In the genomic region with DNA sequence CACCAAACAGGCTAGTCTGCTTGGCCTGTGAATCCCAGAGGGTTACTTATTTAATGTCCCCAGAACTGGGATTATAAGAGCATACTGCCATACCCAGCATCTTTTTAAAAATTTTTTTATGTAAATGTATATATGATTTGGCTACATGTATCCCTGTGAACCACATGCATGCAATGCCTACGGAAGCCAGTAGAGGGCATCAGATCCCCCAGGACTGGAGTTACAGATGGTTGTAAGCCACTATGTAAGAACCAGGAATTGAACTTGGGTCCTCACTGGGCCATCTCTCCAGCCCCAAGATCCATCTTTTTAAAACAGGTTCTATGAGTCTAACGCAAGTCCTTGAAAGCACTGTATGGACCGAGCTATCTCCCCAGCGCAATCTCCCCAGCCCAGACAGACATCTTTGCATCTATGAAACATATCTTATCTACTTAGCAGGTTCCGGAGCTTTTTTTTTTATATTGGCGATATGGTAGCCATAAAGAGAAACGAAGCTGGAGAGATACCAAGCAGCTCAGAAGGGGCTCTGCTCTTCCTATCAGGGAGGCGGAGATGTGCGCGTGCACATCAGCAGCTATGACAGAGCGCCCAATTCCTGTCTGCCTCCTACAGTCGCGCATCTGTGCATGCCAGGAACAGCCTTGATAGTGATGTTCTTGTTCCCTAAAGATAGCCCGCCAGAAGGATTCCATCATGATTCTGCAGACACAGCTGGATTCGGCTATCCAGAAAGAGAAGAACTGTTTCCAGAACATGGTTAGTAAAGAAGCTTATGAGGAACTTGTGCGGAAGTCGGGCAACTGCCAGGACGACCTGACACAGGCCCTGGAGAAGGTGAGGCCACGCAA, we compare ENCODE assay signal across 8 mouse cellular contexts. TPM values are rescaled to one million over a fixed set of nuclear protein-coding genes. Genes with fewer than 3 reads are reported as not detected.
A peak's percentile ranks its signal among the peaks of the same experiment; 100 is the strongest.
DNase-seq lines count a peak whose midpoint lies in the region; TF ChIP-seq lines count a peak whose summit lies in the region.

No protein-coding gene starts in this region.

- no peak for DNase-seq in gastrocnemius, adult 2 months
- no peak for DNase-seq in gastrocnemius, postnatal 36 days
- DNase-seq in right cerebral cortex, adult 2 months (ENCODE audit: low spot score in 2 of 2): peak; percentile 43 to 47
- DNase-seq in right cerebral cortex, adult 18-20 months: no peak
- DNase-seq in kidney, adult 9 months: peak; percentile 48
- DNase-seq in naive thymus-derived CD4-positive, alpha-beta T cell, adult 2 months (ENCODE audit: low read depth): peak; percentile 47
- DNase-seq in gastrocnemius, adult 8-10 months (ENCODE audit: low spot score in 2 of 2): no peak

- no peak overlapping the region for H3K27ac ChIP-seq in gastrocnemius, adult 2 months
- H3K27ac ChIP-seq in bone marrow macrophage, adult 2 months (ENCODE audit: insufficient read depth, low read depth, low read length): no peak overlapping the region

- TF ChIP-seq CTCF in gastrocnemius, adult 2 months (IDR thresholded peaks at IDR 0.05): peak; percentile 69
- peak; percentile 68; the same call in 1 of the 2 replicates for TF ChIP-seq CTCF in bone marrow macrophage, adult 2 months (IDR thresholded peaks at IDR 0.05; ENCODE audit: low read depth, low read length)

- no peak overlapping the region for H3K4me3 ChIP-seq in gastrocnemius, adult 2 months
- no peak overlapping the region for H3K4me3 ChIP-seq in bone marrow macrophage, adult 2 months (ENCODE audit: insufficient read depth, low read length)

- H3K4me1 ChIP-seq in bone marrow macrophage, adult 2 months (ENCODE audit: control insufficient read depth, insufficient read depth, low read length): no peaks in the 10 kb centered on the region

- TF ChIP-seq POLR2A in bone marrow macrophage, adult 2 months (IDR thresholded peaks at IDR 0.05; ENCODE audit: borderline replicate concordance, low read depth, low read length): no peak

- intact Hi-C loops in gastrocnemius, adult 2 months (cut with DNase I): no loop called here
- intact Hi-C loops in gastrocnemius, postnatal 36 days (cut with DNase I): no loop called here

RNA-seq across cellular contexts. Expression of a gene that starts 30.3 kb away (rescaled TPM):
- 10 to 100 TPM; 11.1 to 11.9 TPM for total RNA-seq in gastrocnemius, adult 2 months (2021)
- total RNA-seq in gastrocnemius, postnatal 36 days (2021): 1 to 10 TPM; 8.8 to 9.8 TPM
- 29.8 and 32.9 TPM in 2 replicates for polyA plus RNA-seq in bone marrow macrophage, adult 2 months (2012; ENCODE audit: insufficient read depth, insufficient read length, missing spikeins)
- total RNA-seq in gastrocnemius, adult 8-10 months (2022): 10 to 100 TPM in 2 of 4 experiments, 1 to 10 TPM in 2; 8.8 to 12.2 (median 10.3) TPM

RNA-seq across cellular contexts. Expression of a gene that starts 30.3 kb away (rescaled TPM):
- total RNA-seq in gastrocnemius, adult 2 months (2021): 1 to 10 TPM; 7.3 to 7.6 TPM
- total RNA-seq in gastrocnemius, postnatal 36 days (2021): 1 to 10 TPM; 6.8 to 7.2 TPM
- 12.7 and 16.7 TPM in 2 replicates for polyA plus RNA-seq in bone marrow macrophage, adult 2 months (2012; ENCODE audit: insufficient read depth, insufficient read length, missing spikeins)
- 1 to 10 TPM; 6.3 to 7.6 (median 6.8) TPM for total RNA-seq in gastrocnemius, adult 8-10 months (2022)

RNA-seq across cellular contexts. Expression of a gene that starts 41.5 kb away (rescaled TPM):
- not detected for total RNA-seq in gastrocnemius, adult 2 months (2021)
- not detected for total RNA-seq in gastrocnemius, postnatal 36 days (2021)
- polyA plus RNA-seq in bone marrow macrophage, adult 2 months (2012; ENCODE audit: insufficient read depth, insufficient read length, missing spikeins): not detected in 2 replicates
- total RNA-seq in gastrocnemius, adult 8-10 months (2022): not detected

RNA-seq across cellular contexts. Expression of a gene that starts 43.6 kb away (rescaled TPM):
- total RNA-seq in gastrocnemius, adult 2 months (2021): 1 to 10 TPM; 1.6 to 7.0 TPM
- total RNA-seq in gastrocnemius, postnatal 36 days (2021): 10 to 100 TPM in 1 of 2 experiments, 1 to 10 TPM in 1; 7.1 to 21.5 TPM
- polyA plus RNA-seq in bone marrow macrophage, adult 2 months (2012; ENCODE audit: insufficient read depth, insufficient read length, missing spikeins): 0.74 TPM in 1 of 2 replicates, not detected in the other
- 10 to 100 TPM in 2 of 4 experiments, 1 to 10 TPM in 2; 1.2 to 33.0 (median 9.6) TPM for total RNA-seq in gastrocnemius, adult 8-10 months (2022)

Comparison
In these comparisons a context has a peak if more than half of its experiments do, and no peak if none do; other contexts are left out.
1. DNase-seq: peak in right cerebral cortex, adult 2 months (2 of 2), kidney, adult 9 months (single experiment) and naive thymus-derived CD4-positive, alpha-beta T cell, adult 2 months (single experiment); none in gastrocnemius, adult 2 months (single experiment), gastrocnemius, postnatal 36 days (0 of 2), right cerebral cortex, adult 18-20 months (single experiment) and gastrocnemius, adult 8-10 months (0 of 2).